Mouse (Mus musculus) hindbrain, embryonic 12.5 days (tissue): ENCODE results near the gene Hist1h2ab. TPM values are rescaled to one million over a fixed set of nuclear protein-coding genes. Genes with fewer than 3 reads are reported as not detected.
"Not testable (repeated sequence)": the region's sequence is repeated elsewhere in the genome, so short reads cannot be mapped to it uniquely, and the experiment has no call there.

Experiments
- ATAC-seq: fragments of 200-750 bp; cut with Nextera tagmentation; 2 replicates; pipeline ENCODE4 v1.8.0; 2017; ENCODE audit warnings: moderate TSS enrichment; ENCODE audit not compliant: low FRiP score
- H3K27ac ChIP-seq: fragments of 300-500 bp; sonication (generic); 2 replicates; pipeline ENCODE4 v1.5.1; 2016; ENCODE audit warnings: mild to moderate bottlenecking
- H3K27me3 ChIP-seq: fragments of 300-500 bp; sonication (generic); 2 replicates; pipeline ENCODE4 v1.6.1; 2016; ENCODE audit warnings: mild to moderate bottlenecking
- H3K36me3 ChIP-seq: fragments of 300-500 bp; sonication (generic); 2 replicates; pipeline ENCODE4 v1.6.1; 2016; ENCODE audit warnings: mild to moderate bottlenecking
- H3K4me1 ChIP-seq: fragments of 300-500 bp; sonication (generic); 2 replicates; pipeline ENCODE4 v1.6.1; 2016
- H3K4me2 ChIP-seq: fragments of 300-500 bp; sonication (generic); replicated peaks from 2 replicates; pipeline ENCODE4 v1.6.1; 2016; ENCODE audit warnings: mild to moderate bottlenecking
- H3K4me3 ChIP-seq: fragments of 300-500 bp; sonication (generic); 2 replicates; pipeline ENCODE4 v1.5.1; 2016; ENCODE audit warnings: mild to moderate bottlenecking
- H3K9ac ChIP-seq: fragments of 300-500 bp; sonication (generic); 2 replicates; pipeline ENCODE4 v1.6.1; 2016; ENCODE audit warnings: mild to moderate bottlenecking, moderate library complexity
- H3K9me3 ChIP-seq: fragments of 300-500 bp; sonication (generic); replicated peaks from 2 replicates; pipeline ENCODE4 v1.6.1; 2016; ENCODE audit warnings: mild to moderate bottlenecking
- WGBS: fragments of 180-500 bp; shearing (Covaris S2); methylation state at CpG from one replicate; pipeline ENCODE4 v1.1.7; 2016; 5-methylcytosine and 5-hydroxymethylcytosine counted together
- polyA plus RNA-seq: library from polyadenylated mRNA; unstranded; fragments of >200 nt; fragmentation: Nextera tagmentation; extraction: Ambion mirVana; gene quantifications from 2 replicates; pipeline ENCODE4 v1.2.1, GENCODE M21; 2016

The Hist1h2ab gene
- polyA plus RNA-seq, 1 experiment from 2014 or later, result 45.2 TPM

GRCm38 (mm10) chr13:23760240-23760971, 9.5 kb downstream of the Hist1h2ab start:
- no peaks in the 10 kb centered on the region for H3K27me3 ChIP-seq
- peak overlapping the region; percentile 88 for H3K4me2 ChIP-seq
- no peaks in the 10 kb centered on the region for H3K36me3 ChIP-seq
- H3K9ac ChIP-seq, result peak overlapping the region; percentile 57
- H3K4me3 ChIP-seq, result peak overlapping the region; percentile 40
- peaks cover 28% of the 10 kb centered on the region for H3K4me1 ChIP-seq
- WGBS, result 1% methylated on average over 23 of the region's 27 CpGs
- peak; percentile 21 for ATAC-seq
- no peaks in the 10 kb centered on the region for H3K9me3 ChIP-seq
- H3K27ac ChIP-seq, result peak overlapping the region; percentile 89

GRCm38 (mm10) chr13:23760972-23761864, 10.3 kb downstream of the Hist1h2ab start, which contains the start of gene Hist1h4a:
Hist1h4a (minus strand) TSS chr13:23761230.
- Histone ChIP-seq H3K36me3 (no peaks in the 10 kb centered on the region), H3K9me3 (no peaks in the 10 kb centered on the region), H3K4me2 (peak within 1 kb of the TSS; percentile 88), H3K27me3 (no peaks in the 10 kb centered on the region), H3K4me1 (peaks cover 28% of the 10 kb centered on the region), H3K4me3 (peak within 1 kb of the TSS; percentile 40), H3K9ac (peak within 1 kb of the TSS; percentile 57), H3K27ac (peak within 1 kb of the TSS; percentile 89)
- WGBS, result under 1% methylated on average over 61 of the region's 72 CpGs
- ATAC-seq, result peak; percentile 81

- H3K36me3 ChIP-seq, H3K27me3 ChIP-seq, H3K9me3 ChIP-seq: not testable (repeated sequence)
- Histone ChIP-seq H3K4me1 (peaks cover 26% of the 10 kb centered on the region), H3K4me3 (peak within 1 kb of the TSS; percentile 54), H3K9ac (peak within 1 kb of the TSS; percentile 67), H3K4me2 (peak within 1 kb of the TSS; percentile 88), H3K27ac (peak within 1 kb of the TSS; percentile 89)
- WGBS, result under 1% methylated on average over 27 of the region's 52 CpGs
- ATAC-seq, result peak; percentile 62
Measured at GRCm38 (mm10) chr13:23761871-23762821, 11.2 kb downstream of the Hist1h2ab start, which contains the start of gene Hist1h3a. Hist1h3a (minus strand) TSS chr13:23762386.

- H3K9me3 ChIP-seq, result no peaks in the 10 kb centered on the region
- peak overlapping the region; percentile 67; the same call in 1 of the 2 replicates for H3K9ac ChIP-seq
- no peaks in the 10 kb centered on the region for H3K27me3 ChIP-seq
- H3K4me1 ChIP-seq, result peaks cover 23% of the 10 kb centered on the region
- ATAC-seq, result no peak
- peak overlapping the region; percentile 88 for H3K4me2 ChIP-seq
- peak overlapping the region; percentile 54 for H3K4me3 ChIP-seq
- peak overlapping the region; percentile 89 for H3K27ac ChIP-seq
- H3K36me3 ChIP-seq, result no peaks in the 10 kb centered on the region
- WGBS, result 1% methylated on average over 10 of the region's 10 CpGs
Measured at GRCm38 (mm10) chr13:23763242-23763585, 12.3 kb downstream of the Hist1h2ab start.

- Histone ChIP-seq H3K36me3 (no peaks in the 10 kb centered on the region), H3K27ac (peak within 1 kb of the TSS; percentile 89), H3K4me1 (peaks cover 23% of the 10 kb centered on the region), H3K9ac (peak within 1 kb of the TSS; percentile 67), H3K4me3 (peak within 1 kb of the TSS; percentile 54), H3K4me2 (peak within 1 kb of the TSS; percentile 88), H3K27me3 (no peaks in the 10 kb centered on the region), H3K9me3 (no peaks in the 10 kb centered on the region)
- ATAC-seq, result peak; percentile 57
- WGBS, result 5% methylated on average over 34 of the region's 34 CpGs
Measured at GRCm38 (mm10) chr13:23763586-23764323, 12.8 kb downstream of the Hist1h2ab start, which contains the start of gene Hist1h1a. Hist1h1a (plus strand) TSS chr13:23763666.

GRCm38 (mm10) chr13:23764324-23765171, 13.6 kb downstream of the Hist1h2ab start:
- Histone ChIP-seq H3K36me3 (no peaks in the 10 kb centered on the region), H3K4me2 (peak overlapping the region; percentile 88), H3K27ac (peak overlapping the region; percentile 89; the same call in 1 of the 2 replicates), H3K4me3 (peak overlapping the region; percentile 54), H3K4me1 (peaks cover 23% of the 10 kb centered on the region), H3K27me3 (no peaks in the 10 kb centered on the region), H3K9me3 (no peaks in the 10 kb centered on the region), H3K9ac (peak overlapping the region; percentile 67)
- 30% methylated on average over 12 of the region's 12 CpGs for WGBS
- no peak for ATAC-seq

GRCm38 (mm10) chr13:23765172-23765513, 14.2 kb downstream of the Hist1h2ab start:
- Histone ChIP-seq H3K4me2 (no peak overlapping the region; the same call in 1 of the 2 replicates), H3K9me3 (no peaks in the 10 kb centered on the region), H3K4me1 (peaks cover 20% of the 10 kb centered on the region), H3K27ac (no peak overlapping the region), H3K9ac (no peak overlapping the region), H3K36me3 (no peaks in the 10 kb centered on the region), H3K4me3 (no peak overlapping the region), H3K27me3 (no peaks in the 10 kb centered on the region)
- WGBS, result 74% methylated on average over 1 of the region's 1 CpGs
- no peak for ATAC-seq

- no peaks in the 10 kb centered on the region for H3K27me3 ChIP-seq
- peaks cover 12% of the 10 kb centered on the region for H3K4me1 ChIP-seq
- H3K4me2 ChIP-seq, result no peak overlapping the region
- no peak for ATAC-seq
- H3K36me3 ChIP-seq, result no peaks in the 10 kb centered on the region
- H3K4me3 ChIP-seq, result no peak overlapping the region
- H3K9me3 ChIP-seq, result no peaks in the 10 kb centered on the region
- H3K9ac ChIP-seq, result no peak overlapping the region
- H3K27ac ChIP-seq, result no peak overlapping the region
Measured at GRCm38 (mm10) chr13:23766772-23767171, 15.8 kb downstream of the Hist1h2ab start.

GRCm38 (mm10) chr13:23768834-23769397, 18.0 kb downstream of the Hist1h2ab start:
- no peak for ATAC-seq
- no peak overlapping the region for H3K9ac ChIP-seq
- no peaks in the 10 kb centered on the region for H3K9me3 ChIP-seq
- H3K4me2 ChIP-seq, result no peak overlapping the region
- H3K4me3 ChIP-seq, result no peak overlapping the region
- WGBS, result 59% methylated on average over 5 of the region's 5 CpGs
- no peaks in the 10 kb centered on the region for H3K27me3 ChIP-seq
- no peaks in the 10 kb centered on the region for H3K36me3 ChIP-seq
- H3K27ac ChIP-seq, result no peak overlapping the region
- H3K4me1 ChIP-seq, result peaks cover 10% of the 10 kb centered on the region

- H3K27ac ChIP-seq, H3K4me1 ChIP-seq, H3K4me2 ChIP-seq, ATAC-seq, H3K27me3 ChIP-seq, H3K36me3 ChIP-seq, H3K4me3 ChIP-seq, H3K9ac ChIP-seq, H3K9me3 ChIP-seq: not testable (repeated sequence)
- WGBS, result 84% methylated on average over 2 of the region's 2 CpGs
Measured at GRCm38 (mm10) chr13:23769613-23770012, 18.7 kb downstream of the Hist1h2ab start, which contains the start of gene Trim38. Trim38 (plus strand) TSS chr13:23769913.
